Mouse (Mus musculus) heart, adult 18-20 months (tissue): Measurements from ENCODE around the gene Ifi44. TPM values are rescaled to one million over a fixed set of nuclear protein-coding genes. Genes with fewer than 3 reads are reported as not detected.

Experiments used
- DNase-seq, 2 experiments: peaks; one replicate each; pipeline ENCODE4 v3.0.0; 2021 to 2022; ENCODE audit warnings: mixed read lengths in 1 of 2
- long read RNA-seq, 2 experiments: library from polyadenylated mRNA; stranded (forward); transcript quantifications; one replicate each; pipeline ENCODE4 v2.0.0; 2021
- total RNA-seq, 2 experiments: library from RNA; stranded (reverse); gene quantifications; 2 replicates each; pipeline ENCODE4 v1.2.3; 2021

Ifi44 gene
- 1 to 10 TPM in 1 of 2 experiments, under 1 TPM in 1; 0.98 to 1.2 TPM for total RNA-seq
- long read RNA-seq, experiment 1: 0 reads
- long read RNA-seq, experiment 2: 0 reads

DNA sequence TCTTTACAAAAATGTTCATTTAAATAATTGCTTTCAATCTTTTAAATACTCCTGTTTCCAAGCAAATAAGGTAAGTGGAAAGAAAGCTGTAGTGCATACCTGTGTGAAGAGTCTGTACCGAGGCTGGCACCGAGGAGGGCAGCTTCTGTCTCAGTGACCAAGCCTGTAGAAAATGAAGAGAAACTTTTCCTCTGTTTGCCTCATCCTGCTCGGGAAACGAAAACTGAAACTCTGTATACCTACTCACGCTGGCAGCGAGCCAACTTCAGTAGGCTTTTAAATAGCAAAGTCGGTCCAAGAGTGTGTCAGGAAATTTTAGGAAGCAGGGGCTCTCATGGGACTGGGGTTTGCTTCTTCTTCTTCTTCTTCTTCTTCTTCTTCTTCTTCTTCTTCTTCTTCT is at the start of gene Ifi44:
Ifi44 (minus strand) TSS at position 224 of the 400 bp plus-strand sequence.
- DNase-seq: peak; percentile 7 to 18

DNA sequence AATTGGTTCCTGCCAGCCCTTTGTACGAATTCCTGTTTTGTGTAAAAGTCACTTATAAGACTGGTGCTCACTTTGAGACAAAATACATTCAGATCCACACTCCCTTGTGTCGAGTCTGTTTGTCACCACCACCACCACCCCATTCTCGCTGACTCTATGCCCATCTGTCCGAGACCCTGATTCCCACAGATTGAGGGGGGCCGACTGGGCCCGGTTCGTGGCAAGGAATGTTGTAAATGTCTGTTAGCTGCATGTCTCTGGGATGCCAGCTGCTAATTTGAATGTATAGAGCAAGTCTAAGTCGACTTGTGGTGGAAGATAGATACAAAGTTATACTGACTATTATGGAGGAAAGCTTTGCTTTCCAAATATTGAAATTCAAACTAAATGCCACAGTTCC is 38.9 kb upstream of the Ifi44 start:
- DNase-seq: no peak

- peak; percentile 2 to 39 for DNase-seq
Observed at GRCm38 (mm10) chr3:151775089-151775488, 25.3 kb upstream of the Ifi44 start.

DNA sequence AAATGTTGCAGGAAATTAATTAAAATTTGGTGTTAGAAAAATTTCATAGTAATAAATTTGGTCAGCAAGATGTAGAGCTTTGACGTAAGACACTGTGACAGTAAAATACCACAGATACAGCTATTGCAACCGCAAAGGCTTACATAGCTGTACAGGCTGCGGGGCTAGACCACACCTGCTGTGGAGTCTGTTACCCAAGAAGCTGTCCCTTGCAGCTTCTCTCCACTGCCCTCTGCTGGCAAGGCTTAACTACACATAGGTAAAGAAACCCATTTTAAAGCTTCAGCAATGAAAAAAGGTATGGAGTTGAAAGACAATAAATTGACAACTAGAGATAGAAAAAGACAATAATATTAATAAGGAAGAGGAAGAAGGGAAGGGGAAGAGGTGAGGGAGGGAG is 21.3 kb upstream of the Ifi44 start:
- DNase-seq: peak; percentile 8 to 64

DNA sequence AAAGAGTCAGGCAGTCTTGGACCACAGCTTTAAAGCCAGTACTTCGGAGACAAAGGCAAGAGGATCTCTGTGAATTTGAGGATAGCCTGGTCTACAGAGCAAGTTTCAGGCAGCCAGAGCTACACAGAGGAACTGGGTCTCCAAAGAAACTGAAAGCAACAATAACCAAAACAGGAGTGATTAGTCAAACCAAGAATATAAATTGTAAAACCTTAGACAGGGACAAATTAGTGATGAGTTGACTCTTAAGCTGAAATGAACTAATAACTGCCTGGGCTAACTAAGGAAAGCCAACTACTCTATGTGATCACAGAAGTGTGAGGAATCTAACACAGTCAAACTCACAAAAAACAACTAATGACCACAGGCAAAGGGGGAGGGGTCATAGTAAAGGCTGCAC is 1.2 kb downstream of the Ifi44 start:
- no peak for DNase-seq

- DNase-seq: no peak
Observed at GRCm38 (mm10) chr3:151746058-151746457, 3.7 kb downstream of the Ifi44 start.

- peak in 1 of 2 experiments; percentile 1 for DNase-seq
Observed at GRCm38 (mm10) chr3:151742223-151742622, 7.5 kb downstream of the Ifi44 start.

GRCm38 (mm10) chr3:151716246-151716645 is 33.5 kb downstream of the Ifi44 start:
- DNase-seq: peak; percentile 6 to 42

- DNase-seq: no peak
Observed at GRCm38 (mm10) chr3:151707335-151707734, 42.4 kb downstream of the Ifi44 start.

Other genes starting within 250 kb of the Ifi44 start
- not detected for gene Ifi44l, start 12.9 kb upstream of the Ifi44 start, total RNA-seq
- 1 to 10 TPM; 3.7 to 4.2 TPM for gene Ptgfr, start 87.7 kb upstream of the Ifi44 start, total RNA-seq